Mouse (Mus musculus) T-cell, adult 2 months (primary cell): Measurements from ENCODE around the gene Gm36176.
A peak's percentile ranks its signal among the peaks of the same experiment; 100 is the strongest.
"Not testable (repeated sequence)": the region's sequence is repeated elsewhere in the genome, so short reads cannot be mapped to it uniquely, and the experiment has no call there.

Experiments used
- DNase-seq: peaks from one replicate; pipeline ENCODE4 v3.0.0; 2022; ENCODE audit warnings: low spot score

Gm36176 gene

GRCm38 (mm10) chr10:77846503-77846902 is at the start of gene Gm36176:
Gene Gm36176, plus strand, starts transcription at chr10:77846803.
- no peak for DNase-seq

- no peak for DNase-seq
These were observed 48.9 kb upstream of the Gm36176 start for GRCm38 (mm10) chr10:77797677-77798076.

GRCm38 (mm10) chr10:77798164-77798920 is 48.3 kb upstream of the Gm36176 start:
- not testable (repeated sequence) for DNase-seq

GRCm38 (mm10) chr10:77798921-77799508 is 47.6 kb upstream of the Gm36176 start, which contains the start of gene Gm19668:
Gene Gm19668, minus strand, starts transcription at chr10:77799133.
- DNase-seq = no peak

GRCm38 (mm10) chr10:77804095-77804494 is 42.5 kb upstream of the Gm36176 start:
- no peak for DNase-seq

GRCm38 (mm10) chr10:77811743-77812142 is 34.9 kb upstream of the Gm36176 start, which contains the start of gene Gm9507:
Gene Gm9507, minus strand, starts transcription at chr10:77811843.
- DNase-seq = no peak

GRCm38 (mm10) chr10:77814382-77814781 is 32.2 kb upstream of the Gm36176 start, which contains the start of gene Gm2696:
Gene Gm2696, plus strand, starts transcription at chr10:77814682.
- DNase-seq = no peak

GRCm38 (mm10) chr10:77815514-77815913 is 31.1 kb upstream of the Gm36176 start:
- DNase-seq = no peak

GRCm38 (mm10) chr10:77818523-77818922 is 28.1 kb upstream of the Gm36176 start:
- no peak for DNase-seq

- no peak for DNase-seq
These were observed 27.4 kb upstream of the Gm36176 start for GRCm38 (mm10) chr10:77819203-77819602.

- DNase-seq = no peak
These were observed 19.7 kb upstream of the Gm36176 start, which contains the start of gene Krtap10-4 for GRCm38 (mm10) chr10:77826951-77827350. Gene Krtap10-4, minus strand, starts transcription at chr10:77827095.

GRCm38 (mm10) chr10:77835647-77836046 is 11.0 kb upstream of the Gm36176 start, which contains the start of gene Krtap10-10:
Gene Krtap10-10, plus strand, starts transcription at chr10:77835947.
- no peak for DNase-seq

- no peak for DNase-seq
These were observed 7.6 kb upstream of the Gm36176 start for GRCm38 (mm10) chr10:77839006-77839405.

GRCm38 (mm10) chr10:77846961-77847360 is 358 bp downstream of the Gm36176 start:
- DNase-seq = no peak

- DNase-seq = no peak
These were observed 935 bp downstream of the Gm36176 start for GRCm38 (mm10) chr10:77847538-77847937.

GRCm38 (mm10) chr10:77852559-77852958 is 6.0 kb downstream of the Gm36176 start, which contains the start of gene Gm10318:
Gene Gm10318, plus strand, starts transcription at chr10:77852859.
- no peak for DNase-seq

- DNase-seq = no peak
These were observed 15.1 kb downstream of the Gm36176 start, which contains the start of gene Gm3285 for GRCm38 (mm10) chr10:77861675-77862074. Gene Gm3285, plus strand, starts transcription at chr10:77861975.

- DNase-seq = peak; percentile 69
These were observed 17.6 kb downstream of the Gm36176 start for GRCm38 (mm10) chr10:77864067-77864761.

GRCm38 (mm10) chr10:77864762-77865143 is 18.1 kb downstream of the Gm36176 start:
- DNase-seq = no peak

GRCm38 (mm10) chr10:77867546-77867945 is 20.9 kb downstream of the Gm36176 start:
- no peak for DNase-seq

GRCm38 (mm10) chr10:77869651-77870050 is 23.0 kb downstream of the Gm36176 start:
- no peak for DNase-seq

- DNase-seq = no peak
These were observed 32.4 kb downstream of the Gm36176 start for GRCm38 (mm10) chr10:77878985-77879384.
